Mouse (Mus musculus) lung, adult 2 months (tissue): ENCODE results near the gene Rtraf.

ENCODE experiments used
- CTCF ChIP-seq: fragments of 200-500 bp; IDR thresholded peaks from 2 replicates; pipeline ENCODE4 v1.5.1; 2011; ENCODE audit warnings: mild to moderate bottlenecking, low read length, control low read depth; ENCODE audit not compliant: insufficient read depth
- POLR2A ChIP-seq: fragments of 200-500 bp; IDR thresholded peaks from 2 replicates; pipeline ENCODE4 v1.6.1; 2011; ENCODE audit warnings: low read depth, mild to moderate bottlenecking, control low read depth, low read length, borderline replicate concordance; ENCODE audit errors: extremely low read depth

GRCm38 (mm10) chr14:19807339-19807738 is 16.3 kb downstream of the Rtraf start:
- TF ChIP-seq CTCF (no peak), POLR2A (no peak)
